Mouse (Mus musculus): ENCODE measurements around the gene Nudt1.

DNA sequence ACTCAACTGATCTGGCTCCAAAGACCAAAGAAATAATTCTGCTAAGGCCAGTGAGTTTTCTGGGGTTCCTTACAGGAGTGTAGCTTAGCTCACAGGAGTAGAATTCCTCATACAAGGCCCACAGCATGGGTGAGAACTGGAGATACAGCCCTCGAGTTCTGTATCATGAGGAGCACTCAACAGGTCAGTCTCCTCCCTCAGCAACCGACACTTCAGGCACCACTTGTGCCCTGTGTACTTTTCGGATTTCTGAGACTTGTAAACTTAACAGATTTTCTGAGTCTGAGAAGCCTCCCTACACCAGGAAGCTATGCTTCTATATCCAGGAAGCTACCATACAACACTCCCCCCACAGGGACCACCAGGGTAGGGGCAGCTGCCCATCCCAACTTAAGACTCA, 18.4 kb downstream of the Nudt1 start:
- TF ChIP-seq CTCF (IDR thresholded peaks at IDR 0.05; ENCODE audit: borderline replicate concordance, insufficient read depth, low read depth, low read length) (no peak), POLR2A (IDR thresholded peaks at IDR 0.05; ENCODE audit: borderline replicate concordance, insufficient read depth, low read length) (no peak)

Data from cerebellum, adult 2 months (tissue).